Mouse (Mus musculus): ENCODE data around the gene Ccdc51. TPM values are rescaled to one million over a fixed set of nuclear protein-coding genes. Genes with fewer than 3 reads are reported as not detected.

Ccdc51 gene
- polyA plus RNA-seq, 1 experiment from 2014 or later: 9.1 TPM

DNA sequence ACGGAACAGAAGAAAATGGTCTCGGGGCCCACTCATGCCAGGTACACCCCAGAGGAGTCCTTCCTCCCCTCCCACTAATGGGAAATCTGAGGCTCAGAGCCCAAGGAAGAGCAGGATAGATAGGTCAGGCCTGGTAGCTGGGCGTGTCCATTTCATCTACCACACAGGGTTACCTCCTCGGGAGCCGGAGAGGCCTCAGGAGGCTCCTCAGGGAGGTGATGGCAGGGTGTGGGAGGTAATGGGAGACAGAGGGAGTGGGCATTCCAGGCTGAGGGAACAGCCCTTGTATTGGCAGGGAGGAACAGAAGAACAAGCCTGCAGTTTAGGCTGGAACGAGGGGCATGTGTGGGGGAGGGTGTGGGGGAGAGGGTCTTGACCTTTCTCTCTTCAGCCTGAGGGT, 14.6 kb downstream of the Ccdc51 start:
- no peaks in the 10 kb centered on the region for H3K9me3 ChIP-seq (ENCODE audit: low read length)
- peak overlapping the region; percentile 74 for H3K9ac ChIP-seq (replicated peaks)
- no peak for DNase-seq
- TF ChIP-seq EP300 (IDR thresholded peaks at IDR 0.05; ENCODE audit: low read depth) (no peak), CTCF (IDR thresholded peaks at IDR 0.05; ENCODE audit: low read depth) (no peak)
- peaks cover 31% of the 10 kb centered on the region for H3K27me3 ChIP-seq (ENCODE audit: insufficient read depth, low read length)
- H3K4me2 ChIP-seq (ENCODE audit: low read depth, low read length): peak overlapping the region; percentile 81
- peaks cover 25% of the 10 kb centered on the region for H3K4me1 ChIP-seq (ENCODE audit: insufficient read depth)
- ATAC-seq: no peak
- 0 out of 2 replicates have a peak, but pooled peaks cover 3% of the 10 kb centered on the region for H3K36me3 ChIP-seq (replicated peaks; ENCODE audit: insufficient read depth, low read length)
- H3K27ac ChIP-seq (ENCODE audit: low read depth): peak overlapping the region; percentile 91
- peak overlapping the region; percentile 62 for H3K4me3 ChIP-seq (ENCODE audit: low read depth, low read length)
- WGBS (ENCODE audit: insufficient replicate concordance): 53% methylated on average over 6 of the region's 6 CpGs

- Histone ChIP-seq H3K36me3 (replicated peaks; ENCODE audit: insufficient read depth, low read length) (0 out of 2 replicates have a peak, but pooled peaks cover 3% of the 10 kb centered on the region), H3K27me3 (ENCODE audit: insufficient read depth, low read length) (peaks cover 31% of the 10 kb centered on the region), H3K9me3 (ENCODE audit: low read length) (no peaks in the 10 kb centered on the region), H3K27ac (ENCODE audit: low read depth) (peak overlapping the region; percentile 91), H3K4me1 (ENCODE audit: insufficient read depth) (peaks cover 25% of the 10 kb centered on the region), H3K4me3 (ENCODE audit: low read depth, low read length) (peak overlapping the region; percentile 62; the same call in 1 of the 2 replicates), H3K9ac (replicated peaks) (no peak overlapping the region; the same call in none of the 2 replicates), H3K4me2 (ENCODE audit: low read depth, low read length) (peak overlapping the region; percentile 81)
- no peak for DNase-seq
- TF ChIP-seq EP300 (IDR thresholded peaks at IDR 0.05; ENCODE audit: low read depth): no peak
- TF ChIP-seq CTCF (IDR thresholded peaks at IDR 0.05; ENCODE audit: low read depth): no peak
- ATAC-seq: no peak
- WGBS (ENCODE audit: insufficient replicate concordance): 48% methylated on average over 6 of the region's 6 CpGs
These were observed 15.0 kb downstream of the Ccdc51 start for GRCm38 (mm10) chr9:109097291-109097690.

DNA sequence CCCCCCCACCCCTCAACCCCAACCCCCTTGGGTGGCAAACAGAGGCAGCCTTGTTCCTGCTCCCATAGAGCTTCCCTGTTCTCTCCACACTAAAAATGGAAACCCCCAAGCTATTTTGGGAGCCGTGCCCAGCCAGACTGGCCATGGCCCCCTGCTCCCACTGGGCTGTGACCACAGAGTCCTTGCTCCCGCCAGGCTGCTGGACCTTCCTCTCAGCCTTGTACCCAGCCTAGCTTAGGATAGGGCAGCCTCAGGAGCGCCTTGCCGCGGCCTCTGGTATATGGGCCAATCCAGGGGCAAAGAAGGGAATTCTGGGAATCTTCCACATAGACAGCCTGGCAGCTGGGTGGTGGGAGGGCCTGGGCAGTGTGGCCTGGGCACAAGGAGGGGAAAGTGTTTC, 15.5 kb downstream of the Ccdc51 start:
- TF ChIP-seq CTCF (IDR thresholded peaks at IDR 0.05; ENCODE audit: low read depth) (no peak), EP300 (IDR thresholded peaks at IDR 0.05; ENCODE audit: low read depth) (no peak)
- peaks cover 31% of the 10 kb centered on the region for H3K27me3 ChIP-seq (ENCODE audit: insufficient read depth, low read length)

GRCm38 (mm10) chr9:109098366-109098765, 16.1 kb downstream of the Ccdc51 start:
- WGBS (ENCODE audit: insufficient replicate concordance): 72% methylated on average over 8 of the region's 8 CpGs
- Histone ChIP-seq H3K4me2 (ENCODE audit: low read depth, low read length) (peak overlapping the region; percentile 81), H3K9me3 (ENCODE audit: low read length) (no peaks in the 10 kb centered on the region), H3K4me3 (ENCODE audit: low read depth, low read length) (no peak overlapping the region), H3K36me3 (replicated peaks; ENCODE audit: insufficient read depth, low read length) (0 out of 2 replicates have a peak, but pooled peaks cover 3% of the 10 kb centered on the region), H3K9ac (replicated peaks) (no peak overlapping the region), H3K27me3 (ENCODE audit: insufficient read depth, low read length) (peaks cover 31% of the 10 kb centered on the region), H3K27ac (ENCODE audit: low read depth) (peak overlapping the region; percentile 91; the same call in 1 of the 2 replicates), H3K4me1 (ENCODE audit: insufficient read depth) (peaks cover 19% of the 10 kb centered on the region)
- TF ChIP-seq CTCF (IDR thresholded peaks at IDR 0.05; ENCODE audit: low read depth): no peak
- TF ChIP-seq EP300 (IDR thresholded peaks at IDR 0.05; ENCODE audit: low read depth): no peak
- no peak for ATAC-seq
- no peak for DNase-seq

More for the DNA sequence above, 15.5 kb downstream of the Ccdc51 start:
- peak overlapping the region; percentile 91 for H3K27ac ChIP-seq (ENCODE audit: low read depth)
- DNase-seq (no peak), ATAC-seq (no peak)
- no peaks in the 10 kb centered on the region for H3K9me3 ChIP-seq (ENCODE audit: low read length)
- H3K4me3 ChIP-seq (ENCODE audit: low read depth, low read length): peak overlapping the region; percentile 13; the same call in 1 of the 2 replicates
- peak overlapping the region; percentile 81 for H3K4me2 ChIP-seq (ENCODE audit: low read depth, low read length)
- H3K4me1 ChIP-seq (ENCODE audit: insufficient read depth): peaks cover 20% of the 10 kb centered on the region
- H3K9ac ChIP-seq (replicated peaks): no peak overlapping the region; the same call in 1 of the 2 replicates
- WGBS (ENCODE audit: insufficient replicate concordance): 52% methylated on average over 5 of the region's 5 CpGs
- H3K36me3 ChIP-seq (replicated peaks; ENCODE audit: insufficient read depth, low read length): 0 out of 2 replicates have a peak, but pooled peaks cover 3% of the 10 kb centered on the region

DNA sequence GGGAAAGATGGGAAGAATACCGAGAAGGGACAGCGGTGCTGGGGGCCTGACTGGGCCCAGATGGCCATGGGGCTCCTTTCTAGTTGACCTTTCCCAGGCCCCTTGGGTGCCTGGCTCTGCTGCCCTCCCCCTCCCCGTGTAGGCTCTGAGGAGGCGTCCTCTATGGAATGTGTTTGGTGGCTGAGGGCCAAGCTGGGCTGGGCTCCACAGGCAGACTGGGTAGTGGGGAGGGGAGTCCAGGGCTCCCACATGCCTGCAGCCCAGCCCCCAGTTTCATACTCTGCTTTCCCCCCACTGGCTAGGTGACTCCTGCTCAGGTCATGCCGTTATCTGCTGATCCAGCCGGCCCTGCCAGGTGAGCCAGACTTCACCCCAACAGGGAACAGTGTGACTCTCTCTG, 16.7 kb downstream of the Ccdc51 start:
- TF ChIP-seq CTCF (IDR thresholded peaks at IDR 0.05; ENCODE audit: low read depth) (no peak), EP300 (IDR thresholded peaks at IDR 0.05; ENCODE audit: low read depth) (no peak)
- Histone ChIP-seq H3K27me3 (ENCODE audit: insufficient read depth, low read length) (peaks cover 31% of the 10 kb centered on the region), H3K4me1 (ENCODE audit: insufficient read depth) (peaks cover 19% of the 10 kb centered on the region), H3K4me3 (ENCODE audit: low read depth, low read length) (no peak overlapping the region), H3K36me3 (replicated peaks; ENCODE audit: insufficient read depth, low read length) (0 out of 2 replicates have a peak, but pooled peaks cover 3% of the 10 kb centered on the region), H3K9me3 (ENCODE audit: low read length) (no peaks in the 10 kb centered on the region), H3K9ac (replicated peaks) (no peak overlapping the region), H3K4me2 (ENCODE audit: low read depth, low read length) (no peak overlapping the region), H3K27ac (ENCODE audit: low read depth) (0 out of 2 replicates have a peak overlapping the region, but pooled peaks have one; percentile 91)
- 46% methylated on average over 6 of the region's 6 CpGs for WGBS (ENCODE audit: insufficient replicate concordance)
- ATAC-seq: no peak
- peak; percentile 54 for DNase-seq

GRCm38 (mm10) chr9:109100307-109100928, 18.1 kb downstream of the Ccdc51 start:
- Histone ChIP-seq H3K27ac (ENCODE audit: low read depth) (no peak overlapping the region), H3K27me3 (ENCODE audit: insufficient read depth, low read length) (peaks cover 16% of the 10 kb centered on the region), H3K4me1 (ENCODE audit: insufficient read depth) (peaks cover 11% of the 10 kb centered on the region), H3K9me3 (ENCODE audit: low read length) (no peaks in the 10 kb centered on the region), H3K9ac (replicated peaks) (no peak overlapping the region), H3K4me2 (ENCODE audit: low read depth, low read length) (no peak overlapping the region), H3K36me3 (replicated peaks; ENCODE audit: insufficient read depth, low read length) (peaks cover 3% of the 10 kb centered on the region; the same call in 1 of the 2 replicates), H3K4me3 (ENCODE audit: low read depth, low read length) (no peak overlapping the region)
- 56% methylated on average over 20 of the region's 20 CpGs for WGBS (ENCODE audit: insufficient replicate concordance)
- ATAC-seq (no peak), DNase-seq (no peak)
- no peak for TF ChIP-seq CTCF (IDR thresholded peaks at IDR 0.05; ENCODE audit: low read depth)
- TF ChIP-seq EP300 (IDR thresholded peaks at IDR 0.05; ENCODE audit: low read depth): no peak
